In genomic region chr19:45544925-45545321, GRCm38 (mm10) we compare ENCODE assay signal across 8 mouse cellular contexts. TPM values are rescaled to one million over a fixed set of nuclear protein-coding genes. Genes with fewer than 3 reads are reported as not detected.
DNase-seq lines count a peak whose midpoint lies in the region; ATAC-seq lines count a peak whose summit lies in the region.

No protein-coding gene starts in this region.

- peak; percentile 86 for DNase-seq in MN1 (ENCODE audit: low spot score)
- peak; percentile 82 for DNase-seq in cerebellum, adult 8-10 months
- peak; percentile 80 to 81 for DNase-seq in layer of hippocampus, postnatal 36 days
- DNase-seq in lung, postnatal 36 days: peak; percentile 87
- DNase-seq in retina, embryonic 14.5 days (ENCODE audit: low spot score): peak; percentile 93
- peak; percentile 88 for DNase-seq in thymus, postnatal 4 days

- WGBS in hindbrain, embryonic 12.5 days: under 1% methylated on average over 30 of the region's 30 CpGs

- ATAC-seq in frontal cortex, adult (ENCODE audit: low TSS enrichment): peak; percentile 76
- ATAC-seq in hindbrain, embryonic 12.5 days (ENCODE audit: low FRiP score): peak; percentile 49

- peaks cover 86% of the 10 kb centered on the region for H3K27me3 ChIP-seq in hindbrain, embryonic 12.5 days

- H3K9me3 ChIP-seq in hindbrain, embryonic 12.5 days (replicated peaks): no peaks in the 10 kb centered on the region

- no peak overlapping the region for H3K27ac ChIP-seq in hindbrain, embryonic 12.5 days

- no peaks in the 10 kb centered on the region for H3K36me3 ChIP-seq in hindbrain, embryonic 12.5 days

- H3K4me3 ChIP-seq in hindbrain, embryonic 12.5 days: peak overlapping the region; percentile 29

- H3K9ac ChIP-seq in hindbrain, embryonic 12.5 days: peak overlapping the region; percentile 45

- H3K4me1 ChIP-seq in hindbrain, embryonic 12.5 days: peaks cover 41% of the 10 kb centered on the region

- peak overlapping the region; percentile 68 for H3K4me2 ChIP-seq in hindbrain, embryonic 12.5 days (replicated peaks)

RNA-seq across cellular contexts. Expression of gene Poll, which starts 15.4 kb away (rescaled TPM):
- 14.9 and 16.5 TPM in 2 replicates for polyA plus RNA-seq in hindbrain, embryonic 12.5 days (2016; fragmentation: Nextera tagmentation; extraction: Ambion mirVana)
- 1 to 10 TPM; 8.5 to 9.3 TPM for total RNA-seq in layer of hippocampus, postnatal 36 days (2021)

RNA-seq across cellular contexts. Expression of gene Gm17018, which starts 15.5 kb away (rescaled TPM):
- polyA plus RNA-seq in hindbrain, embryonic 12.5 days (2016; fragmentation: Nextera tagmentation; extraction: Ambion mirVana): 56.1 and 63.0 TPM in 2 replicates
- total RNA-seq in layer of hippocampus, postnatal 36 days (2021): 10 to 100 TPM; 52.5 to 66.0 TPM
